In the genomic region with DNA sequence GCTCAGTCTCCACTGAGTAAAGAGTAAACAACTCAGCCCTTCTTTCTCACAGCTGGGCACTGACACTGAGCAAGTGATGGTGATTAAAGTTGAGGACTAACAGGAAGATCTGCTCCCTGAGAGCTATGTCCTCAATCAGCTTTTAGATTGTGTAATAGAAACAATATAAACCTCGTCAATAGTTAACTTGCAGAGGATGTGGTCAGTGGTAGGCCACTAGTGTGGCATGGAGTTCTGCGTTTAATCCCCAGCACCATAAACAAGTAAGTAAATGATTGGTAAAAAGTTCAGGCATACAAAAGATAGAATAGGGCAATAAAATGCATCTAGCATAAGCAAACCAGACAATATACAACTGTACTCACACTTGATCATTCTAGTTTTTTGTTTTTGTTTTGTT, we compare ENCODE assay signal across 28 mouse cellular contexts. TPM values are rescaled to one million over a fixed set of nuclear protein-coding genes. Genes with fewer than 3 reads are reported as not detected.
DNase-seq lines count a peak whose midpoint lies in the region; ATAC-seq and TF ChIP-seq lines count a peak whose summit lies in the region.
"Had no signal": no experiment of that assay in that cellular context is flagged by ENCODE, and none has a peak within 500 bp of the region (broad histone marks: within the 10 kb centered on the region; RNA-seq: fewer than 3 reads in every experiment).

No protein-coding gene starts in this region.

- peak; percentile 94 for ATAC-seq in Patski
- ATAC-seq in intestine, postnatal 0 days, result peak; percentile 75
- peak; percentile 39; the same call in 1 of the 2 replicates for ATAC-seq in megakaryocyte progenitor cell, adult 5-6 weeks (replicated peaks; ENCODE audit: poor library complexity)
- ATAC-seq: CD4-positive, CD25-positive, alpha-beta regulatory T cell, adult 4 months; forebrain, embryonic 14.5 days; forebrain, embryonic 16.5 days had no signal

- H3K4me1 ChIP-seq in intestine, postnatal 0 days (replicated peaks; ENCODE audit: control insufficient read depth, insufficient read depth, low read length), result no peaks in the 10 kb centered on the region
- H3K4me1 ChIP-seq: embryonic facial prominence, embryonic 13.5 days; embryonic facial prominence, embryonic 15.5 days; forebrain, embryonic 10.5 days; forebrain, embryonic 12.5 days had no signal

- CTCF ChIA-PET in Patski (lab: Charles Lee), result no interaction called here

- no peak for TF ChIP-seq CTCF in Patski (IDR thresholded peaks at IDR 0.05)
- TF ChIP-seq CTCF in intestine, postnatal 0 days (IDR thresholded peaks at IDR 0.05; ENCODE audit: low read depth), result no peak

- no peak overlapping the region for H3K27ac ChIP-seq in intestine, postnatal 0 days (ENCODE audit: low read depth, low read length)
- H3K27ac ChIP-seq: embryonic facial prominence, embryonic 13.5 days; embryonic facial prominence, embryonic 15.5 days; forebrain, embryonic 10.5 days; forebrain, embryonic 12.5 days had no signal

- H3K4me2 ChIP-seq in intestine, postnatal 0 days (replicated peaks; ENCODE audit: low read depth), result no peak overlapping the region
- H3K4me2 ChIP-seq: embryonic facial prominence, embryonic 13.5 days; embryonic facial prominence, embryonic 15.5 days; forebrain, embryonic 12.5 days had no signal

- H3K9me3 ChIP-seq in intestine, postnatal 0 days (ENCODE audit: control insufficient read depth), result no peaks in the 10 kb centered on the region
- H3K9me3 ChIP-seq: embryonic facial prominence, embryonic 13.5 days; embryonic facial prominence, embryonic 15.5 days; forebrain, embryonic 10.5 days; forebrain, embryonic 12.5 days; G1E had no signal

- no peak overlapping the region for H3K4me3 ChIP-seq in intestine, postnatal 0 days (ENCODE audit: low read depth, low read length)
- H3K4me3 ChIP-seq: embryonic facial prominence, embryonic 13.5 days; embryonic facial prominence, embryonic 15.5 days; erythroblast, embryonic 14.5 days; forebrain, embryonic 10.5 days; forebrain, embryonic 12.5 days had no signal

- POLR2A ChIA-PET in Patski (lab: Charles Lee), result no interaction called here

- 48% methylated on average over 2 of the region's 2 CpGs for WGBS in intestine, postnatal 0 days

- H3K36me3 ChIP-seq in intestine, postnatal 0 days (ENCODE audit: control insufficient read depth, insufficient read depth), result peaks cover 58% of the 10 kb centered on the region

- in situ Hi-C loops in Patski (cut with MboI; ENCODE audit: low pct_unique_long_range_greater_than_20kb), result no loop called here

- H3K27me3 ChIP-seq in Patski, result no peaks in the 10 kb centered on the region
- H3K27me3 ChIP-seq in intestine, postnatal 0 days (replicated peaks; ENCODE audit: control insufficient read depth, insufficient read depth, low read length), result no peaks in the 10 kb centered on the region
- H3K27me3 ChIP-seq: CH12.LX; embryonic facial prominence, embryonic 13.5 days; embryonic facial prominence, embryonic 15.5 days; forebrain, embryonic 12.5 days had no signal

- DNase-seq in 416B (ENCODE audit: low read depth) (peak; percentile 14), Patski (ENCODE audit: low read depth, low spot score) (peak; percentile 64)
- DNase-seq in left cerebral cortex, adult 8-10 months (ENCODE audit: low spot score in 2 of 2), result no peak
- DNase-seq in gastrocnemius, postnatal 10 days, result no peak
- no peak for DNase-seq in kidney, adult 11 months
- DNase-seq: adrenal gland, adult 2 months; adrenal gland, postnatal 10 days; adrenal gland, postnatal 25 days; B cell, adult 2 months; cerebellum, adult 11 months; cerebellum, adult 18-20 months; cerebellum, adult 8-10 months; cerebellum, adult 9-11 months; cerebellum, postnatal 14 days; cerebellum, postnatal 36 days; embryo, embryonic 11 days had no signal

- no peak overlapping the region for H3K9ac ChIP-seq in intestine, postnatal 0 days (ENCODE audit: low read depth, low read length)
- H3K9ac ChIP-seq: embryonic facial prominence, embryonic 13.5 days; embryonic facial prominence, embryonic 15.5 days; forebrain, embryonic 12.5 days had no signal

RNA-seq across cellular contexts. Expression of gene Papolg, which starts 30.7 kb away (rescaled TPM):
- 15.3 TPM for polyA plus RNA-seq in Patski (2021)
- 4.0 and 4.5 TPM in 2 replicates for polyA plus RNA-seq in intestine, postnatal 0 days (2015; fragmentation: Nextera tagmentation; extraction: Ambion mirVana)
- 17.9 and 24.2 TPM in 2 replicates for total RNA-seq in megakaryocyte progenitor cell, adult 5-6 weeks (2015)
- total RNA-seq in megakaryocyte progenitor cell, adult 5-6 weeks (2017), result 16.1 and 22.0 TPM in 2 replicates
- 10 to 100 TPM; 20.7 to 22.1 (median 21.6) TPM for total RNA-seq in left cerebral cortex, adult 8-10 months (2022)
- 1 to 10 TPM; 4.3 to 6.2 TPM for total RNA-seq in gastrocnemius, postnatal 10 days (2021)

Comparison
In these comparisons a context has a peak if more than half of its experiments do, and no peak if none do; other contexts are left out.
1. DNase-seq: peak in 416B (single experiment) and Patski (single experiment); none in left cerebral cortex, adult 8-10 months (0 of 2), gastrocnemius, postnatal 10 days (single experiment) and kidney, adult 11 months (single experiment).
2. ATAC-seq: peak in every context shown above with its lines; median percentile 94 in Patski; 75 in intestine, postnatal 0 days; 39 in megakaryocyte progenitor cell, adult 5-6 weeks.